Mouse (Mus musculus) ovary, postnatal 14 days (tissue): ENCODE measurements around the gene Selenbp1.
"Not testable (repeated sequence)": the region's sequence is repeated elsewhere in the genome, so short reads cannot be mapped to it uniquely, and the experiment has no call there.

ENCODE experiments used
- DNase-seq: peaks from one replicate; pipeline ENCODE4 v3.0.0; 2022; ENCODE audit warnings: low spot score

Selenbp1 gene

GRCm38 (mm10) chr3:94933604-94934003, 748 bp downstream of the Selenbp1 start:
- not testable (repeated sequence) for DNase-seq

- not testable (repeated sequence) for DNase-seq
These were observed 1.7 kb downstream of the Selenbp1 start for GRCm38 (mm10) chr3:94934564-94934963.

GRCm38 (mm10) chr3:94935332-94935731, 2.5 kb downstream of the Selenbp1 start:
- DNase-seq, result peak; percentile 51

GRCm38 (mm10) chr3:94936147-94936546, 3.3 kb downstream of the Selenbp1 start:
- DNase-seq, result not testable (repeated sequence)

GRCm38 (mm10) chr3:94937194-94937593, 4.3 kb downstream of the Selenbp1 start:
- not testable (repeated sequence) for DNase-seq

- not testable (repeated sequence) for DNase-seq
These were observed 7.2 kb downstream of the Selenbp1 start for GRCm38 (mm10) chr3:94940033-94940432.

- DNase-seq, result not testable (repeated sequence)
These were observed 9.5 kb downstream of the Selenbp1 start for GRCm38 (mm10) chr3:94942211-94942967.

GRCm38 (mm10) chr3:94943706-94944105, 10.8 kb downstream of the Selenbp1 start:
- DNase-seq, result not testable (repeated sequence)

GRCm38 (mm10) chr3:94948066-94948614, 15.3 kb downstream of the Selenbp1 start:
- DNase-seq, result no peak

- DNase-seq, result no peak
These were observed 16.8 kb downstream of the Selenbp1 start for GRCm38 (mm10) chr3:94949645-94950044.

- DNase-seq, result no peak
These were observed 19.9 kb downstream of the Selenbp1 start for GRCm38 (mm10) chr3:94952806-94953205.

- DNase-seq, result no peak
These were observed 20.5 kb downstream of the Selenbp1 start for GRCm38 (mm10) chr3:94953384-94953763.

GRCm38 (mm10) chr3:94953764-94954616, 21.1 kb downstream of the Selenbp1 start, which contains the start of gene Rfx5:
Gene Rfx5, plus strand, starts transcription at chr3:94954075.
- peak; percentile 84 for DNase-seq

GRCm38 (mm10) chr3:94958295-94958694, 25.4 kb downstream of the Selenbp1 start:
- DNase-seq, result no peak

GRCm38 (mm10) chr3:94959871-94960270, 27.0 kb downstream of the Selenbp1 start:
- DNase-seq, result no peak

- DNase-seq, result no peak
These were observed 27.5 kb downstream of the Selenbp1 start for GRCm38 (mm10) chr3:94960322-94960721.

- no peak for DNase-seq
These were observed 32.1 kb downstream of the Selenbp1 start for GRCm38 (mm10) chr3:94964989-94965388.

- DNase-seq, result no peak
These were observed 33.0 kb downstream of the Selenbp1 start for GRCm38 (mm10) chr3:94965878-94966277.

- DNase-seq, result no peak
These were observed 39.7 kb downstream of the Selenbp1 start for GRCm38 (mm10) chr3:94972552-94972951.

- DNase-seq, result no peak
These were observed 40.8 kb downstream of the Selenbp1 start for GRCm38 (mm10) chr3:94973620-94974019.

- DNase-seq, result no peak
These were observed 41.2 kb downstream of the Selenbp1 start for GRCm38 (mm10) chr3:94974026-94974527.
